Mouse (Mus musculus) colon, adult 2 months (tissue): Measurements from ENCODE around the gene Gm45213. TPM values are rescaled to one million over a fixed set of nuclear protein-coding genes. Genes with fewer than 3 reads are reported as not detected.

Experiments
- polyA plus RNA-seq: library from polyadenylated mRNA; depleted of rRNA; stranded (reverse); fragments of >200 nt; gene quantifications from 2 replicates; pipeline ENCODE4 v1.2.3, GENCODE M21; 2012; rRNA removed

The Gm45213 gene
- polyA plus RNA-seq = not detected in 2 replicates

GRCm38 (mm10) chr7:66043552-66044459 is at the start of gene Gm45213:
Gene Gm45213, plus strand, starts transcription at chr7:66043602.

DNA sequence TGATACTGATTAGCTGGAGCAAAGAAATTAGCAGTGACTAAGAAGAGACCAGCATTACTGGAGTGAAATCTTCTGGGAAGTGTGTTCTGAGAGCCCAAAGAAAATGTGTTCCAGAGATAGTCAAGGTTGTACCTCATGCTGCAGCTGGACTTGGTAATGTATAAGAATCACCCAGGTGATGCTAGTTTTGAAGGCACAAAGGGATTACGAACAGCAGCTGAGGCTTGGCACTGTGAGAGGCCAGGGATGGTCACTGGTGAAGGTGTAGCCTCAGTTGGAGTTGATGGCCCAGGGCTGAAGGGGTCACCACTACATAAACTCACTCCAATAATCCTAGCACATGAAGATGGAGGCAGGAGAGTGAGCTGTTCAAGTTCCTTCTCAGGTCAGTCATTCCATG is 15.3 kb downstream of the Gm45213 start, which contains the start of gene Snrpa1:
Gene Snrpa1, plus strand, starts transcription at position 301 of the 400 bp plus-strand sequence.

GRCm38 (mm10) chr7:66079364-66080230 is 36.2 kb downstream of the Gm45213 start, which contains the start of gene Selenos:
Gene Selenos, plus strand, starts transcription at chr7:66079649.

DNA sequence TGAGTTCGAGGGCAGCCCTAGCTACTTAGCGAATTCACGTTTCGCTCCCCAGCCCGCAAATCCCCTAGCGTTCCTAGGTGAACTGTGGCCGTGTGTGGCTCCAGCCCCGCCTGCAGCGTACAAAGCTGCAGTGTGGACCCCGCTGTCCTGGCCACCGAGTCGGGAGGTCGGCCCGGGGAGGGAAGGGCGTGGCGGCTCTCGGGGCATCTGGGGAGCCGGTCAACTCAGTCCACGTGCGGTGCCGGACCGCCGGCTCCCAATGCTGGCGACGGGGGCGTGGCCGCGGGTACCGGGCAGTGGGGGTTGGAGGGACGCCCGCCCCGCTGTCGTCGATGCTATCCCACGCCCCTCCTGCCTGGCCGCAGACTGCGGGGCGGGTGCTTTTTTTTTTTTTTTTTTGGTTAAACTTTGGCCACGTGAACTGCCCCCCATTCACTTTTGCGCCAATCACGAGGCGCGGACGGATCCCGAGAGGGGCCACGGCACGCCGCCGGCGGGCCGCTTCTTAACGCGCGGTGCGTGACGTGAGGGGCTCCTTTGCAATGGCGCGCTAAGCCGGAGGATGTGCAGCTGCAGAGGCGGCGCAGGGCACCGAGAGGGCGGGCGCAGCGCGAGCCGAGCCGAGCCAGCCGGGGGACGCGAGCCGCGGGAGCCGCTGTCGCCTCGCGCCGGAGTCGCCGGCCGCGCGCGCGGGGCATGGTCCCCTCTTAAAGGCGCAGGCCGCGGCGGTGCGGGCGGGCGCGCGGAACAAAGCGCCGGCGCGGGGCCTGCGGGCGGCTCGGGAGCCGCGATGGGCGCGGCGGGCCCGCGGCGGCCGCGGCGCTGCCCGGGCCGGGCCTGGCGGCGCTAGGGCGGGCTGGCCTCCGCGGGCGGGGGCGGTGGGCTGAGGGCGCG is 65.8 kb downstream of the Gm45213 start, which contains the start of gene Chsy1:
Gene Chsy1, plus strand, starts transcription at position 555 of the 894 bp plus-strand sequence.

Other genes with a start within 250 kb of the Gm45213 start
- 14.0 and 16.1 TPM in 2 replicates for gene Pcsk6, start 181.9 kb upstream of the Gm45213 start, polyA plus RNA-seq
- gene Snrpa1, start 15.4 kb downstream of the Gm45213 start, polyA plus RNA-seq = 7.3 and 7.5 TPM in 2 replicates
- gene Selenos, start 36.0 kb downstream of the Gm45213 start, polyA plus RNA-seq = 147 and 213 TPM in 2 replicates
- 3.5 and 3.8 TPM in 2 replicates for gene Chsy1, start 65.9 kb downstream of the Gm45213 start, polyA plus RNA-seq